15 mouse cellular contexts compared by ENCODE assay signal in the genomic region with DNA sequence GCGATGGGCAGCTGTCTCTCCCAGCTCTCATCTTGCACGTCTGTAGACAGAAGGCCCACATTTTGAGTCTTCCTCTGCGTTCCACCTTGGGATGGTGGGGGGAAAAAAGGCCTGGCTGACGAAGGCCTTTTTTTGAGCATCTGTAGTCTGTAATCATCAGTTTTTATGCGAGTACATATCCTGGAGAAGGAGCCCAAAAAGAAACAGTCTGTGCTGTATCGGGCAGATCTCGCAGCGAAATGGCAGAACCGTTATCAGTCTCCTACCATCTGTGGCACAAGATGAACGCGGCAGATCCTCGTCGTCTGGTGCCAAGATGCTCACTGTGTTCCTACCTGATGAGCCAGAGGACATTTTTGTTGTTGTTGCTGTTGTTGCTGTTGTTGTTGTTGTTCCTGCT. TPM values are rescaled to one million over a fixed set of nuclear protein-coding genes. Genes with fewer than 3 reads are reported as not detected.
A peak's percentile ranks its signal among the peaks of the same experiment; 100 is the strongest.
DNase-seq lines count a peak whose midpoint lies in the region; TF ChIP-seq lines count a peak whose summit lies in the region.
"Had no signal": no experiment of that assay in that cellular context is flagged by ENCODE, and none has a peak within 500 bp of the region (broad histone marks: within the 10 kb centered on the region; RNA-seq: fewer than 3 reads in every experiment).

No protein-coding gene starts in this region.

- H3K36me3 ChIP-seq in heart, adult 2 months (ENCODE audit: control insufficient read depth, insufficient read depth, low read length), result no peaks in the 10 kb centered on the region
- H3K36me3 ChIP-seq in embryonic facial prominence, embryonic 10.5 days (replicated peaks), result no peaks in the 10 kb centered on the region
- H3K36me3 ChIP-seq: embryonic facial prominence, embryonic 13.5 days; limb, embryonic 12.5 days; liver, embryonic 15.5 days had no signal

- peak; percentile 70 for DNase-seq in heart, adult 11 months
- DNase-seq in heart, adult 2 months, result no peak
- peak; percentile 60 for DNase-seq in brain, embryonic 14.5 days (ENCODE audit: low read depth)
- peak; percentile 84 for DNase-seq in cerebellum, adult 9-11 months
- DNase-seq in layer of hippocampus, adult 9-11 months, result peak; percentile 73
- no peak for DNase-seq in gastrocnemius, adult 2 months
- no peak for DNase-seq in heart, adult 18-20 months
- DNase-seq in embryonic facial prominence, embryonic 10.5 days (ENCODE audit: low spot score), result no peak
- DNase-seq: adrenal gland, adult 8-10 months; heart, postnatal 10 days; lung, postnatal 36 days; retina, postnatal 1 day had no signal

- no peak overlapping the region for H3K9ac ChIP-seq in heart, adult 2 months (ENCODE audit: low read depth, low read length)
- H3K9ac ChIP-seq: embryonic facial prominence, embryonic 13.5 days; limb, embryonic 12.5 days; liver, embryonic 15.5 days had no signal

- no peak for TF ChIP-seq CTCF in heart, adult 2 months (IDR thresholded peaks at IDR 0.05)
- no peak for TF ChIP-seq CTCF in brain, embryonic 14.5 days (IDR thresholded peaks at IDR 0.05; ENCODE audit: borderline replicate concordance, extremely low read depth, insufficient read depth, insufficient read length)
- no peak for TF ChIP-seq CTCF in gastrocnemius, adult 2 months (IDR thresholded peaks at IDR 0.05)

- intact Hi-C loops in heart, adult 2 months (cut with DNase I), result no loop called here
- intact Hi-C loops in gastrocnemius, adult 2 months (cut with DNase I), result no loop called here

- no peaks in the 10 kb centered on the region; the same call in 1 of the 2 replicates for H3K79me2 ChIP-seq in heart, adult 2 months (replicated peaks; ENCODE audit: control insufficient read depth, insufficient read depth, low read length)

- no peak for TF ChIP-seq EP300 in heart, adult 2 months (IDR thresholded peaks at IDR 0.05; ENCODE audit: insufficient read depth, low read depth, low read length)

- 95% methylated on average over 13 of the region's 13 CpGs for WGBS in heart, adult 2 months
- WGBS in embryonic facial prominence, embryonic 10.5 days, result 94% methylated on average over 13 of the region's 13 CpGs

- no peak overlapping the region for H3K27ac ChIP-seq in heart, adult 2 months
- H3K27ac ChIP-seq in gastrocnemius, adult 2 months, result no peak overlapping the region
- no peak overlapping the region for H3K27ac ChIP-seq in embryonic facial prominence, embryonic 10.5 days (replicated peaks)
- H3K27ac ChIP-seq: embryonic facial prominence, embryonic 13.5 days; limb, embryonic 12.5 days; liver, embryonic 15.5 days had no signal

- H3K27me3 ChIP-seq in heart, adult 2 months (ENCODE audit: control insufficient read depth, insufficient read depth, low read length), result no peaks in the 10 kb centered on the region
- no peaks in the 10 kb centered on the region for H3K27me3 ChIP-seq in embryonic facial prominence, embryonic 10.5 days (replicated peaks; ENCODE audit: low read depth, poor library complexity, severe bottlenecking)
- H3K27me3 ChIP-seq: embryonic facial prominence, embryonic 13.5 days; limb, embryonic 12.5 days; liver, embryonic 15.5 days had no signal

- no peaks in the 10 kb centered on the region for H3K9me3 ChIP-seq in embryonic facial prominence, embryonic 10.5 days
- H3K9me3 ChIP-seq: embryonic facial prominence, embryonic 13.5 days; limb, embryonic 12.5 days; liver, embryonic 15.5 days had no signal

- H3K4me1 ChIP-seq in heart, adult 2 months (ENCODE audit: control insufficient read depth, insufficient read depth, low read length), result no peaks in the 10 kb centered on the region
- H3K4me1 ChIP-seq in embryonic facial prominence, embryonic 10.5 days, result no peaks in the 10 kb centered on the region
- H3K4me1 ChIP-seq: embryonic facial prominence, embryonic 13.5 days; limb, embryonic 12.5 days; liver, embryonic 15.5 days had no signal

- no peak overlapping the region for H3K4me3 ChIP-seq in heart, adult 2 months
- H3K4me3 ChIP-seq in gastrocnemius, adult 2 months, result no peak overlapping the region
- no peak overlapping the region for H3K4me3 ChIP-seq in embryonic facial prominence, embryonic 10.5 days
- H3K4me3 ChIP-seq: embryonic facial prominence, embryonic 13.5 days; limb, embryonic 12.5 days; liver, embryonic 15.5 days had no signal

- no peak for TF ChIP-seq POLR2A in heart, adult 2 months (IDR thresholded peaks at IDR 0.05; ENCODE audit: insufficient read depth, low read depth, low read length)
- TF ChIP-seq POLR2A in brain, embryonic 14.5 days (IDR thresholded peaks at IDR 0.05; ENCODE audit: borderline replicate concordance, extremely low read depth, insufficient read depth, insufficient read length, poor library complexity, severe bottlenecking), result no peak

RNA-seq across cellular contexts. Expression of gene Extl2, which starts 8.9 kb away (rescaled TPM):
- total RNA-seq in heart, adult 2 months (2021), result 10 to 100 TPM; 11.6 to 14.1 TPM
- 9.2 and 15.9 TPM in 2 replicates for polyA plus RNA-seq in heart, adult 2 months (2012; rRNA removed)
- 8.6 and 12.5 TPM in 2 replicates for polyA plus RNA-seq in brain, embryonic 14.5 days (2012; rRNA removed)
- total RNA-seq in gastrocnemius, adult 2 months (2021), result 10 to 100 TPM in 1 of 2 experiments, 1 to 10 TPM in 1; 8.7 to 11.6 TPM
- 10 to 100 TPM; 14.0 to 17.4 TPM for total RNA-seq in heart, adult 18-20 months (2021)
- 17.4 and 17.9 TPM in 2 replicates for polyA plus RNA-seq in embryonic facial prominence, embryonic 10.5 days (2016; fragmentation: Nextera tagmentation; extraction: Ambion mirVana)

RNA-seq across cellular contexts. Expression of gene Slc30a7, which starts 8.9 kb away (rescaled TPM):
- 10 to 100 TPM in 1 of 2 experiments, 1 to 10 TPM in 1; 10.0 to 13.6 TPM for total RNA-seq in heart, adult 2 months (2021)
- 5.4 and 12.6 TPM in 2 replicates for polyA plus RNA-seq in heart, adult 2 months (2012; rRNA removed)
- 21.8 and 26.4 TPM in 2 replicates for polyA plus RNA-seq in brain, embryonic 14.5 days (2012; rRNA removed)
- total RNA-seq in gastrocnemius, adult 2 months (2021), result 1 to 10 TPM; 4.8 to 5.5 TPM
- total RNA-seq in heart, adult 18-20 months (2021), result 10 to 100 TPM; 10.2 to 11.4 TPM
- polyA plus RNA-seq in embryonic facial prominence, embryonic 10.5 days (2016; fragmentation: Nextera tagmentation; extraction: Ambion mirVana), result 24.6 and 28.8 TPM in 2 replicates

Comparison
In these comparisons a context has a peak if more than half of its experiments do, and no peak if none do; other contexts are left out.
1. DNase-seq: peak in heart, adult 11 months (single experiment), brain, embryonic 14.5 days (single experiment), cerebellum, adult 9-11 months (single experiment) and layer of hippocampus, adult 9-11 months (single experiment); none in heart, adult 2 months (0 of 2), gastrocnemius, adult 2 months (single experiment), heart, adult 18-20 months (0 of 2) and embryonic facial prominence, embryonic 10.5 days (single experiment).